Mouse (Mus musculus): Measurements from ENCODE around the gene Lyrm4. TPM values are rescaled to one million over a fixed set of nuclear protein-coding genes. Genes with fewer than 3 reads are reported as not detected.

Gene Lyrm4
- polyA plus RNA-seq (2017; shearing (Covaris generic)), result 7.1 TPM

DNA sequence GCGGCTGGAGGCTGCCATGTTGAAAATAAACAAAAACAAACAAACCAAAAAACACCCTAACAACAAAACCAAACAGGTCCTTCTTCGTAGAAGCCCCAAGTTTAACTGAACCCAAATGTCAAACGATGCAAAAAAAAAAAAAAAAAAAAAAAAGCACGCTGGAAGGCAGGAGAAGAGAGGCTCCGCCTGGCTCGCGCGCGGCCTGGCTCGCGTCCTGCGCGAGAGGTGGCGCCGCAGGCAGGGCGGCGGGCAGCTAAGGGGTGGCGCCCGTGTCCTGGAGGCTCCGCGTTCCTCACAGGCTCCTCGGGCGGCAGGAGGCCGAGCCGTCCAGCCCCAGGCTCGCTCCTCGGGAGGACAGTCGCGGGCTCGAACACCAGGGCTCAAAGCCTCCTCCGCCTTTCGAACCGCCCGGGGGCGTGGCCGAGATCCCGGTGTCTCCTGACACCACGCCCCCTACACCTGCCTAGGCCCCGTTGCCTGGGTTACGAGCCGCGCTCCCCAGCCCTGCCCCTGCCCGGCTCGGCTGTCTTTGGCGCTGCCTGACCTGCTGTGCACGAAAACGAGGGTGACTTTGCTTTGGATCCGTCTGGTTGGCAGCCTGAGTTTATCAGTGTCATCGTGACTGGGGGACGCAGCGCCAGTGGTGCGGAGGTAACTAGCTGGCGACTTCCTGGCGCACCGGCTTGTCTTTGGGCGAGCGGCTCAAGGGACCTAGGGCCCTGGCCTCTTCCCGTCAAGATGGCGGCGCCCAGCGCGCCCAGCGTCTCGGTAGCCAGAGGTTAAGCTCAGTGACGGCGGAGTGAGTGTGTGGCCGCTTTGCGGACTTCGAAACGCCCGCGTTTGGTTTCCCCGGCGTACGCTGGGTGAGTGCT is at the start of gene Lyrm4, which contains the start of gene Fars2:
TSS of gene Lyrm4 (minus strand) at position 384 of the 872 bp plus-strand sequence.
TSS of gene Fars2 (plus strand) at position 270 of the 872 bp plus-strand sequence.

DNA sequence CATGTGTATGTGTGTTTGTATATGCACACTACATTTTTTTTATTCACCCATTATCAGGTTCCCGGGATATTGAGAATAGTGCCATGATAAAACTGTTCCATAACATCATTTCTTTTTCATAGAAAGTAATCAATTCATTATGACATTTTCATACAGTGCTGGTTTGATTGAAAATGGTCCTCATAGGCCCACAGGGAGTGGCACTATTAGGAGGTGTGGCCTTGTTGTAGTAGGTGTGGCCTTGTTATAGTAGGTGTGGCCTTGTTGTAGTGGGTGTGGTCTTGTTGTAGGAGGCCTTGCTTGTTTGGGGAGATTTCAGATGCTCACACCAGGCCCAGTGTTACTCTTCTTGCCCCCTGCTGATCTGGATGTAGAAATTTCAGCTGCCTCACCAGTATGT is 158.8 kb downstream of the Lyrm4 start, which contains the start of gene Ppp1r3g:
TSS of gene Ppp1r3g (plus strand) at position 301 of the 400 bp plus-strand sequence.

Other genes starting within 250 kb of the Lyrm4 start
- 11.2 TPM for gene Rpp40, start 211.2 kb downstream of the Lyrm4 start, polyA plus RNA-seq (2017; shearing (Covaris generic))
- not detected for gene Ppp1r3g, start 158.7 kb downstream of the Lyrm4 start, polyA plus RNA-seq (2017; shearing (Covaris generic))
- gene Fars2, start 114 bp downstream of the Lyrm4 start, polyA plus RNA-seq (2017; shearing (Covaris generic)), result 36.0 TPM